Mouse (Mus musculus): ENCODE measurements around the gene Cisd2.

DNA sequence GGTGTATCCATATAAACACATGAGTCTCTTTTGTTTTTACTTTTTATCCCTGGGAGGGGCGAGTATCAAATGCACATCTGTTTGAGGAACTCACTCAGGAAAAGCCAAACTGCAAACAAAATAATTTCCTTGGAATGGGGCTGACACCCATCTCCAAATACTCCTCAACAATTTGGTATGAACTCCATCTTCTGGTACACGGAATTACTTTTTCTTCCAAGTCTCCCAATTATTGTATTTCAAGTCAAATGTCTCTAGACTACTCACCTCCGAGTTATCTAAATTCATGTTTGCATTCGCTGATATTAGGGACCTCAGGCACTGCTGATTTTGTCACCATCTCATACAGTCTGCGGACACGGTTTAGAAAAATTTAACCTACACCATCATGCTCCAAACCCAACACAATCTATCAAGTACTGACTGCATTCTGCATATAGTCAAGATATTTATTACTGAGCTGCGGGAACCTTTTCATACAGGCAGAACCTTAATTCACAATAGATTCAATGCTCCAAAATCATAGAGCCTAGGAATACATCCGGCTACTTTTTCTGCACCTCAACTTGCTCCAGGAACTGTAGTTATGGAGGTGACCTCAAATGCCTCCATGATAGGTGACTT, 1.4 kb downstream of the Cisd2 start:
- TF ChIP-seq MAFK (IDR thresholded peaks at IDR 0.05; ENCODE audit: insufficient read depth, low read depth, low read length), result no peak
- TF ChIP-seq CHD2 (IDR thresholded peaks at IDR 0.05; ENCODE audit: low read depth, low read length), result no peak
- no peak for TF ChIP-seq ZNF384 (IDR thresholded peaks at IDR 0.05; ENCODE audit: low read depth, low read length)
- no peak for TF ChIP-seq ZC3H11A (IDR thresholded peaks at IDR 0.05; ENCODE audit: borderline replicate concordance, low read depth, low read length)
